Mouse (Mus musculus): ENCODE data around the gene Snx25.

The Snx25 gene

DNA sequence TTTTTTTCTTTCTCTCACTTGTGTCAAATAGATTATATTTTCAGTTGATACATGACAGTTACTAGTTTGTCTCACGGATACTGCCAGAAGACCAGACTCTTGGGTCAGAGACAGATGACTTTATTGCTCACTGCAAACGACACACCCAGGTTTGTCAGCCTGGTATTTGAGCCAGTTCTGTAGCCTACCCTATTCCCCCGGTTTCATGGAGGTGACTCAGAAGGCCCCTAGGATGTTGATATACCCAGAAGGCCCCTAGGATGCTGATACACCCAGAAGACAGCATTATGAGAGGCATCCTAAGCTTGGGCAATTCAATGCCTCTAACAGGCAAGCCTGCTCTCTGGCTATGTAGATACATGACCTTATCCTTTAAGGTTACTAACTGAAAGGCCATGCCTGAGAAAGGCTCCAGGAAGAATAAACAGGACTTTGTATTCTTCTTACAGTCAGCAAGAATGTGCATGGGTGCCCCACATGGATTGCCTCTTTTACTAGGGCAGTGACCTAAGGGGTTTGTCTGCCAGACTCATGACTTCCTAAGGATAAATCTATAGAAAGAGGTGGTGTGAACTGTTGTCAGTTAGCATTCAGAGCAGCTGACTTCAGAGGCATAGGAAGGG is 144.8 kb downstream of the Snx25 start:
- DNase-seq = no peak

DNA sequence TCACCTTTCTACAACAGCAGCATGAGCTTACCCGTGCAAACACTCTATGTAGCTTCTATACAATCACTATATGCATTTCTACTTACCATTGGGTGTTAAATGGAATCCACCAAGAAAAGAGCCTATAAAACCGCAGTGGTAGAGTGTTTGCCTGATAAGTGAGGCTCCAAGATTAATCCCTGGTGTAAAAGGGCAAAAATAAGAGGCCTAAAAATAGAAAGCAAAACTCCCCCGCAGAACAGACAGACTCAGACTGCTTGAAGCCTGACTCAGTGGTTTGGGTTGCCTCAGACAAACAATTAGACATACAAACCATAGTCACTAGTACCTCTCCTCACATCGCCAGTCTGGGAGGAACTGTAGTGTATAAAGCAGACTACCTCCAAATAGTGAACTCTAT is 146.4 kb downstream of the Snx25 start, which contains the start of gene Ankrd37:
Gene Ankrd37, minus strand, starts transcription at position 112 of the 400 bp plus-strand sequence.
- no peak for DNase-seq

DNA sequence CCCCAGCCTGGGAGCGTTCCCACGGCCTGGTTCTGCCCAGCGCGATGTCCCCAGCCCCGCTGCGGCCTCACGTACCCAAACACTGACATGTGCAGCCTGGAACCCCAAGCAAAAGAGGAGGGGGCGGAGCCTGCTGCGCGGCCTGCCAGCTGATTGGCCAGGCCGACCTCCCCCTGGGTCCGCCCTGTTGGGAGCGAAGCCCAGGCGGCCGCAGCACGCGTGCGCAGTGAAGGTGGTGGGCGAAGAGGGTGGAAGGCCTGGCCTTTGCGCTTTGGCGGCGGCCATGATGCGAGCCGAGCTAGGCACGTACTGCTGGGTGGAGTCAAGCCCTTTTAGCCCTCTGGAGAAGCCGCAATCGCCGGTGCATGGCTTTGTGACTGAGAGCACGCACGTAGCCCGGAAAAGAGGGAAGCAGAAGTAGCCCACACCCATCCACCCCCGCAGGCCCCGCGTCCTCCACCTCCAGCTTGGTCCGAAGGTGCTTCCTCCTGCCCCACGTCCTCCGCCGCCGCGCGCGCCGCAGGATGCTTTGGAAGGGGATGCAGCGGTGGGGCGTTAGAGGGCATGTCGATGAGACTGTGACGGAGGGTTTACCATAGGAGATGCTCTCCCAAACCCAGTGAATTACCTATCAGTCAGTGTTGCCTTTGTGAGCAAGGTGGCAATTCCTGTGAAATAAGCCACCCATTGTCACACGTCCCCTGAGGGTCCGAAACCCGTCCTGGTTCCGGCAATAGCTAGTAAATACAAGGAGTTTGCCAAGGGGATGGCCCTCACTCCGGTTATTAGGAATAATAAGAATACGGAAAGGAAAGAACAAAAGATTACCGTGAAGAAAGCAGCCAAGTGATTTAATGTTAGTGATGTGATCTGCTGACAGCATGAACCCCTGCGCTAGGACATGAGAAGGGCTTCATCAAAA is 151.9 kb downstream of the Snx25 start:
- DNase-seq = peak; percentile 100

DNA sequence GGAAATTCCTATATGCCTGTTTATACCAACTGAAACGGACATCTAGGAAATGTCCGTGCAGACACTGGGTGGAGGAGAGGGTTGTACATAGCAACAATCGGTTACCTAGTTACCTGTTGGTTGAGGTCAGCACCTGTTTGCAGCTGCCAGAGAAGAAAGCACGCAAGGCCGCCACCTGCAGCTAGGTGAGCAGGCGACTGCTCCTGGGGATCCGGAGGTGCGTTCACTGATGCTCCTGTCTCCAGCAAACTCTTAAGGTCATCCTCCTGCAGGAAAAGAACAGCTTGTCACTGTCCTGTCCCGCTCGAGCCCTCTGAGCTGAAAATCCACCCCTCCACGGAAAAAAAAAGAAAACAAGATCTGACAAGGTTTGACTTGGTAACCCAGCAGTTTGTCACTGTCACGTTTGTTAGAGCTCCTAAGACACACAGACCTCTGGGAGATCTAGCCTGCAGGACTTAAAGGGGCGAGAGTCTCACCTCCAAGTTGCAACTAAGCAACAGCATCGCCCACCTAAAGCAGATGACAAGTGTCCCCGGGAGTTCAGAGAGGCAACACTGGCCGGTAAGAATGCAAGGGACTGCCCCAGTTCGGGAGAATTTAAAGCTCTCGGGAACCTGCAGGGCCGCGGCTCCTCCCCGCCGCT is 152.7 kb downstream of the Snx25 start, which contains the start of gene Lrp2bp:
Gene Lrp2bp, plus strand, starts transcription at position 166 of the 646 bp plus-strand sequence.
- DNase-seq = peak; percentile 69

DNA sequence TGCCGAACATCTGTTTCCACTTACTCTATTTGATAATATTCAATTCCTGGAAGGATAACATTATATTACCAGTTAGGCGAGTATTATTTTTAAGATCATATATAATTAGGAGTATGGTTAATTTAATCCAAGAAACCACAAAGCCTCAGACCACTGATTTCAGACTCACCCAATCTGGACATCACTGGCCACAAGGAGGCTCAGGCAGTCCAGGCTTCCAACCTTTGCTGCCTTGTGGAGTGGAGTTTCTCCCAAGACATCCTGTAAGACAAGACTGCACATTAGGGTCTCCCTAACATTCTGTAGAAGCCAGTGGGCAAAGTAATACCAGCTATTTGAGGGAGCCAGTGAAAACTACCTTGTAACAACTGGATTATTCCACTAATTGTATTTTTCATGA is 153.7 kb downstream of the Snx25 start:
- no peak for DNase-seq

DNA sequence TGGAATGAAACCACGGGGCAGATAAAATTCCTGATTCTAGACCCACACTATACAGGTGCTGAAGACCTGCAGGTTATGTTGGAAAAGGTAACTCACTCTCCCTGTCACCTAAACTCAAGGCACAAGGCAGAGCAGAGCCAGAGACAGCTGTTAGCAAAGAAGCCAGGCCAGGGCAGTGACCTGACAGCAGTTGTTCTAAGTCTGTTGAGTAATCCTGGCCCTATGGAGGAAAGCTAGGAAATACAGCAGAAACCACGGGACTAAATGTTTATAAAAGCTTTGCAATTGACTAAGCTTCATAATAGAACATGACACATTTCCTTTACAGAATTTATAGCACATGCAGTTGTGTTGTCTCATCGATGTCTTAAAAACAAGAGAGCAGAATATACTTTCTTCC is 156.4 kb downstream of the Snx25 start:
- DNase-seq = no peak

DNA sequence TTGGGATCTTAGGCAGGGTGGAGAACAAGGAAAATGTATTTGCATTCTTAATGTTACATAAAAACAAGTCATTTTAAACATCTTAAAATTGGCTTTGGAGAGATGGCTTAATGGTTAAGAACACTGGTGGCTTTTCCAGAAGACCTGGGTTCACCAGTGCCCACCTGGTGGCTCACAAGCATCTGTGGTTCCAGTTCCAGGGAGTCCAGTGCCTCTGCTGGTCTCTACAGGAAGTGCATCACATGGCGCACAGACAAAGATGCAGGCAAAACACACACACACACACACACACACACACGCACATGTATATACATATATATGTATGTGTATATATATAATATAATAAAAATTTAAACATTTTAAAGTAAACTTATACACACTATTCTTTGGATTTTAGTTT is 157.8 kb downstream of the Snx25 start:
- DNase-seq = no peak

DNA sequence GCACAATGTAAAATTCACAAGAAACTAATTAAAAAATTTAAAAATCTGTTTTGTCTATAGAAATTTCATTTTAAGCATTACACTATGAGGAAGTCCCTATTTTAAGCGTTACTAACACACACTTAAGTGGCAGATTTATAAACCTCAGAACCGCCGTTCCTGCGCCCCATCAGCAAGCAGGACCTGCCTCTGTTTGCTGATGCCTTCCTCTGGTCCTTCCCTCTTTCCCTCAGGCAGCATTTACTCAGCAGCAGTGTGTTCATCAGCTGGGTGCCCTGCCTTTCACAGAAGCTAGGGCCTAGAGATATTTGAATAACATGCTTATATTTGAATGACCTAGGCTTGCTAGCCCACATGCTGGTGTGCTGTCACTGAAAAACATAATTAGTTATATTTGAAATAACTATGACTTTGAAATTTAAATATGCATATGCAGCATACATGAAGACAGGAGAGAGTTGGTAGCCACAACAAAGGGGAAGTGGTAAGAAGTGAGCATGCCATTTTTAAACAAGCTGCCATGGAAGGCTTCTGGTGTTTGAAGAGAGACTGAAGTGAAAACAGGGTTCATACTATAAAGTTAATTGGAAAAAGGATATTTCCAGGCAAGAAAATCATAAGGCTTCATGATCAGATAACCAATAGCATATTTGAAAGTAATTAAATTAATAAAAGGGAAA is 161.2 kb downstream of the Snx25 start:
- no peak for DNase-seq

DNA sequence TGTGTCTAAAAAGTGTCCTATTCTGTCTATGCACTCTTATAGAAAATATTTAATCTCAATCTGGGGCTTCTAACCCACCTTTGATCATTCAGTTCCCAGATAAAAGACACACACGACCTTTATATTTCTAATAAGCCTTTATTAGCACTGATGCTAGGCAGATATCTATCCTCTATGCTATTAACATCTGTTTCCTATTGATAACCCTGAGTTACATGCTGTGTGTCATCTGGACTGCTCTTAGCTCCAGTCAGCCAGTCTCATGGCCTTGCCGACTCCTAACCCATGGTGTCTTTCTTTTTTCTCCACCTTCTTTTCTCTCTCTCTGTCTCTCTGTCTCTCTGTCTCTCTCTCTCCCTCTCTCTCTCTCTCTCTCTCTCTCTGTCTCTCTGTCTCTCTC is 163.8 kb downstream of the Snx25 start:
- no peak for DNase-seq

DNA sequence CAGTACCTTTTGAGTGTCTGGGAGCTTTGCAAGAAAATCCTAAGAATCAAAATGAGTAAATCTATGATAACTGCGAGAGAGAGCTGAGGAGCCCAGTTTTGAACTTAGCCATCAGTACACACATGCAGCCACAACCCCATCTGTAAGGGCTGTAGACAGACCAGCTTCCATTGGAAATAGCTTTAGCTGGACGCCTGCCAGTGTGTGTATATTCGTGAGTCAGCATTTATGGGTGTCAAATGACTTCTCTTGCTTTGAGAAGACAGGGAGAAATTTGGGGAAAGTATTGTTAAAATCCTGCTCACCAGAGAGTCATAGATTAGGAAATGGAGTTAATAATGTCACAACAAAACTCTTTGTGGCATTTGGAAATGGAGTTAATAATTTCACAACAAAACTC is 165.3 kb downstream of the Snx25 start:
- no peak for DNase-seq

Data from cerebellum, adult 11-12 months (tissue).